Comparison of ENCODE assay signal across 8 mouse cellular contexts in the genomic region with DNA sequence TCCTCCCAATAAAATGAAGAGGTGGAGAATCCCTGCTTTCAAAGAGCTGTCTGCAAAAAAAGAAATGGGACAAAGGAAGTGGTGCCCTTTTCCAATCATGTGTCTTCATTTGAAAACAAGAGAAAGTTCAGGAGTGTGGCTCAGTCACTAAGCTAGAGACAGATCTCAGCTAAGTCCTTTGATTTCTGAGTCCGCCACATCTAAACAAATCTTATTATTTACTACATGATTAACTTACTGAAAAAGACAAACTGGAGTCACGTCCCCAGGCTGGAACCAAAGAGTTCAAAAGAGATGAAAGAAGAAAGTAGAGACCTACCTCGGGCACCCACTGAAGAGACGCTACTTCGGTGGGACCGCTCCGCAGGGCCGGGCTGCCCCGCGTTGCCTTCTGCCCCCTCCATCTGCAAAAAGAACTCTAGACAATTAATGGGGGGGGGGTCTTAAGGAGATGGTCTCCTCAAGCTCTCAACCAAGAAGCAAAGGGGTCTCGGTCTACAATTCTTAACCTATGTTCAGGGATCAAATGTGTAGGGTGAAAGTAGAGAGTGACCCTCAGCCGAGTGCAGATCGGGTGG. TPM values are rescaled to one million over a fixed set of nuclear protein-coding genes. Genes with fewer than 3 reads are reported as not detected.
DNase-seq lines count a peak whose midpoint lies in the region; TF ChIP-seq lines count a peak whose summit lies in the region.

No protein-coding gene starts in this region.

- H3K9me3 ChIP-seq in embryonic facial prominence, embryonic 10.5 days = no peaks in the 10 kb centered on the region

- intact Hi-C loops in left cerebral cortex, postnatal 25 days (cut with DNase I) = no loop called here

- TF ChIP-seq CTCF in layer of hippocampus, adult 2 months (conservative IDR thresholded peaks at IDR 0.05) = no peak

- H3K27me3 ChIP-seq in embryonic facial prominence, embryonic 10.5 days (replicated peaks; ENCODE audit: low read depth, poor library complexity, severe bottlenecking) = no peaks in the 10 kb centered on the region

- 15% methylated on average over 13 of the region's 13 CpGs for WGBS in embryonic facial prominence, embryonic 10.5 days

- H3K4me3 ChIP-seq in layer of hippocampus, adult 2 months = peak overlapping the region; percentile 75
- H3K4me3 ChIP-seq in embryonic facial prominence, embryonic 10.5 days = peak overlapping the region; percentile 83

- H3K27ac ChIP-seq in layer of hippocampus, adult 2 months = peak overlapping the region; percentile 74
- peak overlapping the region; percentile 88 for H3K27ac ChIP-seq in embryonic facial prominence, embryonic 10.5 days (replicated peaks)

- peaks cover 71% of the 10 kb centered on the region for H3K4me1 ChIP-seq in embryonic facial prominence, embryonic 10.5 days

- DNase-seq in layer of hippocampus, adult 2 months (ENCODE audit: low spot score in 2 of 2) = no peak
- no peak for DNase-seq in layer of hippocampus, adult 8-10 months (ENCODE audit: low spot score in 2 of 2)
- no peak for DNase-seq in embryonic facial prominence, embryonic 10.5 days (ENCODE audit: low spot score)
- DNase-seq in induced T-regulatory cell, adult 2 months (ENCODE audit: low read depth) = peak; percentile 51
- DNase-seq in naive thymus-derived CD4-positive, alpha-beta T cell, adult 2 months (ENCODE audit: low read depth) = peak; percentile 45
- DNase-seq in left cerebral cortex, postnatal 25 days (ENCODE audit: low spot score in 2 of 2) = no peak
- DNase-seq in testis, postnatal 10 days (ENCODE audit: low spot score) = no peak
- DNase-seq in thymus, postnatal 36 days = no peak

- H3K36me3 ChIP-seq in embryonic facial prominence, embryonic 10.5 days (replicated peaks) = peaks cover 29% of the 10 kb centered on the region

RNA-seq across cellular contexts. Expression of a gene that starts 0.6 kb away (rescaled TPM):
- total RNA-seq in layer of hippocampus, adult 2 months (2021) = 10 to 100 TPM in 1 of 2 experiments, 1 to 10 TPM in 1; 9.5 to 10.6 TPM
- total RNA-seq in layer of hippocampus, adult 8-10 months (2022) = 10 to 100 TPM; 10.4 to 20.8 (median 16.3) TPM
- 44.6 and 45.4 TPM in 2 replicates for polyA plus RNA-seq in embryonic facial prominence, embryonic 10.5 days (2016; fragmentation: Nextera tagmentation; extraction: Ambion mirVana)
- 10 to 100 TPM in 1 of 2 experiments, 1 to 10 TPM in 1; 9.5 to 14.6 TPM for total RNA-seq in left cerebral cortex, postnatal 25 days (2021)

RNA-seq across cellular contexts. Expression of a gene that starts 3.1 kb away (rescaled TPM):
- total RNA-seq in layer of hippocampus, adult 2 months (2021) = 1 to 10 TPM; 3.5 to 3.6 TPM
- total RNA-seq in layer of hippocampus, adult 8-10 months (2022) = 1 to 10 TPM; 3.1 to 7.1 (median 4.5) TPM
- polyA plus RNA-seq in embryonic facial prominence, embryonic 10.5 days (2016; fragmentation: Nextera tagmentation; extraction: Ambion mirVana) = 2.5 and 2.9 TPM in 2 replicates
- 1 to 10 TPM; 2.5 to 3.0 TPM for total RNA-seq in left cerebral cortex, postnatal 25 days (2021)

RNA-seq across cellular contexts. Expression of a gene that starts 19.5 kb away (rescaled TPM):
- 1 to 10 TPM; 2.5 to 3.2 TPM for total RNA-seq in layer of hippocampus, adult 2 months (2021)
- 1 to 10 TPM; 2.2 to 3.5 (median 2.9) TPM for total RNA-seq in layer of hippocampus, adult 8-10 months (2022)
- polyA plus RNA-seq in embryonic facial prominence, embryonic 10.5 days (2016; fragmentation: Nextera tagmentation; extraction: Ambion mirVana) = 6.8 and 7.4 TPM in 2 replicates
- 1 to 10 TPM; 4.5 to 5.5 TPM for total RNA-seq in left cerebral cortex, postnatal 25 days (2021)

RNA-seq across cellular contexts. Expression of a gene that starts 38.3 kb away (rescaled TPM):
- 10 to 100 TPM; 94.1 to 95.3 TPM for total RNA-seq in layer of hippocampus, adult 2 months (2021)
- 100 to 1,000 TPM in 1 of 4 experiments, 10 to 100 TPM in 3; 89.6 to 135 (median 97.5) TPM for total RNA-seq in layer of hippocampus, adult 8-10 months (2022)
- polyA plus RNA-seq in embryonic facial prominence, embryonic 10.5 days (2016; fragmentation: Nextera tagmentation; extraction: Ambion mirVana) = 231 and 251 TPM in 2 replicates
- total RNA-seq in left cerebral cortex, postnatal 25 days (2021) = 10 to 100 TPM; 84.1 to 96.1 TPM

RNA-seq across cellular contexts. Expression of a gene that starts 50.1 kb away (rescaled TPM):
- total RNA-seq in layer of hippocampus, adult 2 months (2021) = 1 to 10 TPM; 3.4 to 3.8 TPM
- 1 to 10 TPM; 4.4 to 6.0 (median 5.4) TPM for total RNA-seq in layer of hippocampus, adult 8-10 months (2022)
- 1.5 and 2.2 TPM in 2 replicates for polyA plus RNA-seq in embryonic facial prominence, embryonic 10.5 days (2016; fragmentation: Nextera tagmentation; extraction: Ambion mirVana)
- 1 to 10 TPM; 6.2 to 6.6 TPM for total RNA-seq in left cerebral cortex, postnatal 25 days (2021)

Comparison
In these comparisons a context has a peak if more than half of its experiments do, and no peak if none do; other contexts are left out.
1. DNase-seq: peak in induced T-regulatory cell, adult 2 months (single experiment) and naive thymus-derived CD4-positive, alpha-beta T cell, adult 2 months (single experiment); none in layer of hippocampus, adult 2 months (0 of 2), layer of hippocampus, adult 8-10 months (0 of 2), embryonic facial prominence, embryonic 10.5 days (single experiment), left cerebral cortex, postnatal 25 days (0 of 2), testis, postnatal 10 days (single experiment) and thymus, postnatal 36 days (0 of 2).